Mouse (Mus musculus) spleen, adult 18-20 months (tissue): ENCODE results near the gene Cpeb4.
A peak's percentile ranks its signal among the peaks of the same experiment; 100 is the strongest.
"Not testable (repeated sequence)": the region's sequence is repeated elsewhere in the genome, so short reads cannot be mapped to it uniquely, and the experiment has no call there.

Experiments used
- DNase-seq, 2 experiments: peaks; one replicate each; pipeline ENCODE4 v3.0.0; 2022; ENCODE audit warnings: mixed read lengths in 2 of 2

Gene Cpeb4

DNA sequence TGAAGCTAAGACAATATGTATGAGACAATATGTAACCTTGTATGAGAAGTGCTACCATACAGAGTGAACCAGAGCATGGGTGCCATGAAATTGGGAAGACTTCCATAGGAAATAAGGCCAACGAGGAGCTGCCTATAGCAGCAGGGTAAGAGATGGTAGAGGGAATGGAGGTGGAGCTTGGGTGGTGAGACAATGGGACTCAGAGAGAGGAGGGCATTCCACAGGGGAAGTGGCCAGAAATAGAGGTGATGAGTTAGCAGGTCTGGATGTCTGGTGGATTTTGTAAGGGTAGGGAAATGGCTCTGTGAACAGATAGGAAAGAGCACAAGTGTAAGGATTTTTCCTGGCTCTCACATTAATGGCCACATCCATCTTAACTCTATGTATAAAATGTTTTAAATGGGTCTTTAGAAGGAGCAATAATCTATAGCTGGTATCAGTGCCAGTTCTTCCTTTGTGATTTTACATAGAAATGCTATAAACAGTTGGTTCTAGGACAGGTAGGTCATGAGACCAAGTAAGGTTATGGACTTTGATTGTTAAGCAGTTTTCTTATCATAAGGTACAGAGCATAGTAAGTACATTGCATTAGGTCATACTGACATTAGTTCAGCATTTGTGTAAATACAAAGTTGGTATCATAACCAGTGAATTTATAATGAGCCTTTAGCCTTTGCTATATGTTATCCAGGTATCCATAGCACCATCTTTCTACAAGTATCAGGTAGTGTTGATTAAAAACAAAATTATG, 30.4 kb downstream of the Cpeb4 start:
- no peak for DNase-seq

DNA sequence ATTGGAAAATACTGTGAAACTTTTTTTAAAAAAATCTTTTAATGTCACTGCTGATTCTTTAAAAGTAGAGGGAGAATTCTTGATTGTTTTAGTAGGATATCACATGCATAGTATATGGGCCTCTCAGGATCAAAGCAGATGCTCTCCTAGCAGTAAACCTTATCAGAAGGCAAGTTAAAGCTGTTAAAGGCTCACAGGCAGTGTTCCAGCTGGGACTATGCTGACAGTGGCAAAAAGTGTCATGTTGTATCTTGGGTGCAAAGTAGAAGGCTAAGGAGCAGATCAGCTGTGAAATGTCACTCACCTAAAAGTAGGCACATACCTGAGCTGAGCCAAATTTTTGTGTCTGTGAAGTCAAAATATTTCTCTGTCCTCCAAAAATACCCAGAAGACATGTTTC, 34.5 kb downstream of the Cpeb4 start:
- no peak for DNase-seq

DNA sequence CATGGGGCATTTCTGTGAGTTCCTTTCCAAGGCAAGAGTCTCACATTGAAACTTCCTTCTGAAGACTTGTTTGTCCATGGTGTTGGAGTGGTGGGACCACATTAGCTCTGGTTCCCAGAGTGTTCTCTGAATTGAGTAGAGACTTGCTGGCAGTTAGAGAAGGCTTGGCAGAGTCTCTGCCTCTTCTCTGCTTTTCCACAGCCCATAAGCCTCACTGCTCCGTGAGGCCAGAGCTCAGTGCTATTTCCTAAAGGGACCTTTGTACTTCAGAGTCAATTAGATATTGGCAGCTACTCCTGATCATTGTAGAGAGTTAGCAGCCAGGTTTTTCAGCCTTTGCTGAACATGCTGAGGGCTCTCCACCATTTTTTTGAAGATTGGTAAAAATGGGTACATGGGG, 35.6 kb downstream of the Cpeb4 start:
- no peak for DNase-seq

DNA sequence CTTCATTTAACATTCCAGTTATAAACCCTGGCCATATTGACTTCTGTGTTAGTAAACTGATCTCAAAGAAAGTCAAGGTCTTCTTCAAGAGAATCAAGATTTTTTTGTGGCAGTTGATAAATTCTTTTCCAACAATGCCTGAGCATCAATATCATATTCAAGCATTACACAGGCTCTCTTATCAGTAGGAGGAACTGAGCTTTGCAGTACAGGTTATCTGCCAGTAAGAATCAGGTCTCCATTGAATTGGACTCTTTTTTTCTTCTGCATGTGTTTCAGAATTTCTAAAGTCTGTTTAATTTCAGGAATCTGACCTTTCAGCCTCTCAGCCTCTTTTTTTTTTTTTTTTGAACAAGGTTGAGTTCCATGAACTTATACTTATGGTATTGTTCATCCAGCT, 40.9 kb downstream of the Cpeb4 start:
- no peak for DNase-seq

DNA sequence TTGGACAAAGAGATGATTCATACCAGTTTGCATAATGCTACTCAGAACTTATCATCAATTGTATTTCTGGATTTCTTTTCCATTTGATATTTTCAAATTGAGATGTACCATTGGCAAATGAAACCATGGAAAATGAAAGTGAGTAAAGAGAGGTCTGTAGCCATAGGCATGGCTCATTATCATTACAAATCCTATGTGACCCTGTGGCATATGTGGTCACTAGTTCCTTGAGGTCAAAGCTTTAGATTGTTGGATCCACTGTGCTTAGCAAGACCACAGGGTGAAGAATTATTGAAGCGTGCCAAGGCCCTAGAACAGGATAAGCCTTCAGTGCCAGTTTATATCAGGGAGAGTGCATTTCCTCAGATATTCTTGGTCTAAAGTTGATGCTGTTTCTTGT, 45.8 kb downstream of the Cpeb4 start:
- DNase-seq: no peak

DNA sequence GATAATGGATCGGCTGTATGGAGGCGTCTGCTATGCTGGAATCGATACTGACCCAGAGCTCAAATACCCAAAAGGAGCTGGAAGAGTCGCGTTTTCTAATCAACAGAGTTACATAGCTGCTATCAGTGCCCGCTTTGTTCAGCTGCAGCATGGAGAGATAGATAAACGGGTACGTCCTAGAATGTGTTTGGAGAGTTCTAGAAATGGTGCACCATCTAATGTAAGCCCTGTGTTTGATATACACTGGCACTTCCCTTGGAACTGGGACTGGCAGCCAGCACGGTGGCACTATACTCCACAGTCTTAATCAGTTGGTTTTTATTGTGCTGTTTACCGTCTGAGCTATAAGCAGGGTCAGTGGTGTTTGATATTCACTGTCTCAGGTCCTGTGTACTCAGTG, 58.0 kb downstream of the Cpeb4 start:
- DNase-seq: no peak

DNA sequence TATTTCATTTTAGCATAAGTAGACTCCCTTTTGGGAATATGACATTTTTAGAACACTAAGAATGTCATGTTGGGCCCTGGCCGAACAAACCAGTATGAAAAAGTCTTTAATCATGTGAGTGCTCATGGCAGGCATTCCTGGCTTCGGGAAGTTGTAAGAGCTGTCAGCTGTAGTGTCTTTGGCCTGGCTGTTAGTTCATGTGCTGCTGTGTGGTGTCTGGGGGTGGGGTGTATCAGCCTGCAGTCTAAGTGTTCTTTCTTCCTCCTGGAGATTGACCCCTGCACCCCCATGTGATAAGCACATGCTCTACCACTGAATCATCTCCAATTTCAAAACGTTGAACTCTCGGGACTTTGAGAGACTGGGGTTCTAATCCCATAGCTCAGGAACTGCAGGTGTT, 63.6 kb downstream of the Cpeb4 start:
- no peak for DNase-seq

DNA sequence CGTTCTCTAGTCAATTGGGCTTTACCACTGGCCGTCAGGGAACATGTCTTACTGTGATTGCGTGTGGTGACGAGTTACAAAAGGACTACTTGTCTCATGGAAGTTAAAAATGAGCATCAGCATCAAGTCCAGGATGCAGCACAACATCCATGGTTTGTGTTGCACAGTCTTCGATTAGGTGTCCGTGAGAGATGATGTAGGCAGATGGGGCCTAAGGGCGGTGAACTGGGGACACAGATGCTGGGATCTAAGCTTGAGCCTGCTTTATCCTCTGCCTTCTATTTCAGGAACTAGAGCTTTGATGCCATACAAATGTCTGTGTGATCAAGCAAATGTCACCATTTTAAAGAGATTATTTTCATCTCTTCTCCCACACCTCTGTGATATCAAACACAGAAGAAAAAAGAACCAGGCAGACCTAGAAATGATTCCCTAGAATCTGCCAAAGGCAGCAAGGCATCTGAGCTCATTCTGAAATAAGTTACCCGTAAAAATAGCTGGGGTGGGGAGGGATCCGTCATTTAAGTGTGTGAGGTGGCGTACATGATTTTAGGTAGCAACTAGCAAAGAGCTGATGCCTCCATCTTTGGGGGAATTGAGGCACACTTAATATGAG, 65.0 kb downstream of the Cpeb4 start:
- DNase-seq: no peak

DNA sequence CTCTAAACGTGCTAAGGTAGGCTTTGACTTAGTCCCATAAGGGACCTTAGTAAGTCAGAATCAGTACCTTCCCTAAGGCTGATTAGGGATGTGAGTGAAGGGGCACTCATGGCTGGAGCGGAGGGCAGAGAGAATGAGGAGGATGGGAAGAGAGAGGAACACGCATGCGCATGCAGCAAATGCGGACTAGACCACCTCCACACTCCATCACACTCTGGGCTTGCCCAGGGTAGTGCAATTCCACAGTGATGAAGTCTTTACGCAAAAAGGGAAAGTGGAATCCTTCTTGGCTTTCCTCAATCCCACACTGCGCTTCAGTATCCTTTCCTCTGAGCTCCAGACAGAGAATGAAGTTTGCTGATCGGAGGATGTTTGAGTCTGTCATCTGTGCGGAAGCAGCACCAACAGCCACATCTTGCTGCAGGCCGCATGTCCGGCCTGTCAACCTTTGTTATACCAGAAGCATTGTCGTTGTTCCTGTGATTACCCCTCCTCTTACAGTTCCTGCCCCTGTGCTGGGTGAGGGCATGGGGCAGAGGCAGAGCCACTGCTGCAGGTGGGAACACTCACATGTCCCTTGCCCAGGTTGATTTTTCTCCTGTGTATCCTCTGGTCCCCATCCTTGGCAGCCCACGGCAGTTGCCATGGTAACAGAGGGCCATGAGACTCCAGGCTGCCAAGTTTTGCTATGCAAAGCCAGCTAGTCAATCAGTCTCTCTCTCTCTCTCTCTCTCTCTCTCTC, 69.1 kb downstream of the Cpeb4 start:
- no peak for DNase-seq

DNA sequence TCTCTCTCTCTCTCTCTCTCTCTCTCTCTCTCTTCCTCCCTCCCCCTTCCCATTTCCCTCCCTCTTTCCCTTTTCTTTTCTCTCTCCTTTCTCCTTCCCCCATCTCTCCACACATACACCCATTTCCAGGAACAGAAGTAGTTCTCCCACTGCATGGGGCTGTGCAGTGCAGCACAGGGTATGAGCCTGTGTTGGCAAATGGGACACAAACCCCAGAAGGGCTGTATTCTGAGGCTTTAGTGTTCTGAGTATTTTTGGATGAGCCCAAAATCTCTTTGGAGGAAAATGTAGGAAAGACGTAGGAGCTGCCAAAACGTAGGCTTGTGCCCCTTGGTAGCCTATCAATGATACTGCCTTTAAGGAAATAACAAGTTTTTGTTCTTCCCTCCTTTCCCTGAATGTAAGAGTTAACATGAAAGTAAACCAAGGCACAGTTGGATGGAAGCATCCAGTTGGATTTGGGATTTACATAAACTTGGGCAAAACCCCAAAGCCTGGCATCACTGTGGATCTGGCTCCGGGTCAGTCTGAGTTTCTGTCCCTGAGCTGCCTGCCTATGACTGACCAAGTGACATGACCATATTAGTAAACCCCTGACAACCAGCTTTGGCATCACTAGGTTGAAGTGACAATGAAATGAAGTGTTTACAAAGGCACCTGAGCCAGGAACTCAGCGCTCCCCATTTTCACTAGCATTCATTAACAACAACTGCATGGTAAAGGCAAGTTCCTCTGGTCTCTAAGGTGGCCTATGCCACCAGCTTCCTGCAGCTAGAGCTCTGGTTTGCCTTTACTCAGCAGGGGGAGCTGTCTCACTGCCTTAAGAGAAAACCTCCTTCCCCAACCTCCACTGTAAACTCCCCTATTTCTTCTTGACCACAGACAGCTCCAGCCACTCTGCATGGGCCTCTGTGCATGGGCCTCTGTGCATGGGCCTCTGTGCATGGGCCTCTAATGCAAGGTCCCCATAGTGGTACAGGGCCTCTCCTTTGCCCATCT, 69.9 kb downstream of the Cpeb4 start:
- DNase-seq: no peak

DNA sequence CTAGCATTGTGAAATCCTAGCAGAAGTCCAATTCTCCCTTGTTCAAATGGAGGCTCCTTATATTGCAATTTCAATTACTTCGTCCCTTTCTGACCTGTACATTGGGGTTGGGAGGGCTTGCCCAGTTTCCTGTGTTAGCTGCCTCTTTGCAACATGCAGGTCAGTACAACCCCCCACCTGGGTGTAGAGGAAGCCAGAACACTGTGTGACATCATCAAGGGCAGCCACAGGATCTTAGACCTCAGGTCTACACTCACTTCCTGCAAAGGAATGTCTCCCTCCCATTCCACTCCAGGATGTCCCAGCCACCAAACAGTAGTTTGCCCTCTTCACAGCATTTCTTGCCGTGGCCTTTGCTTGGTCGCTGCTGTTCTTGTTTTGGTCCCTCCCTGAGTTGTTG, 73.5 kb downstream of the Cpeb4 start:
- no peak for DNase-seq

DNA sequence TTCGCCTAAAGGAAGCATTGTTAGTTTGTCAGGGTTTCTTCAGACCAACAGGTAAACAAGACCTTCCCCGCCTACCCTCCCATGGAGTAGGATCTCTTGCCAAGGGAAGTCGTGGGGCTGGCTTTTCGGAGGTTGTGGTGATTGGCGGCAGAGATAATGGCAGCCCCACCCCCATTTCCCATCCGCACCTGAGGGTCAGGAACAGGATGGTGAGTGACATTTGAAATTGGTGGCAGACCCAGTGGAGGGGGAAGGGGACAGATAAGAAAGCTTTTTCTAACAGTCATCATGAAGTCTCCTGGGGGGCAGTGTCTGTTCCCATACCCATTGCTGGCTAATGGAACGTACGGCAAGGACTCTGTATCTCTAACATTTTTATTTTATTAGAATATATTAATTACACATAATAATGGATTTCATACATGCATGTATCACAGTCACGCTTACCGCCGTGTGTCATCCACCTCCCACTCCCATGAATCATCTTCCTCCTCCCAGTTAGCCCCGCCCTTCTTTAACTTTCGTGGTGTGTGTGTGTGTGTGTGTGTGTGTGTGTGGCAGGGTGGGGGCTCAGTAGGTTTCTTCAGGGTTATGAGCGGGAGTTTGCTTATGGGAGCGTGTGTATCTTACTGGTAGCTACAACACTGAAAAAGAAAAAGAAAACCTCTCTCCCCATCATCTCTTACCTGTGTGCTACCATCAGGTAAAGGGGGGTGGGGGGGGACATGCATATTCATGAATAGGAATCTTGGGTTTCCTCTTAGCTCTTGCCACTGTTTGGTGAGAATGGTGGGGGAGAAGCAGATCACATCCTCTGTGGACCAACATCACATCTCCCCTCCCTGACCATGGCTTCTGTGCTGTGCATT, 76.7 kb downstream of the Cpeb4 start:
- DNase-seq: no peak

DNA sequence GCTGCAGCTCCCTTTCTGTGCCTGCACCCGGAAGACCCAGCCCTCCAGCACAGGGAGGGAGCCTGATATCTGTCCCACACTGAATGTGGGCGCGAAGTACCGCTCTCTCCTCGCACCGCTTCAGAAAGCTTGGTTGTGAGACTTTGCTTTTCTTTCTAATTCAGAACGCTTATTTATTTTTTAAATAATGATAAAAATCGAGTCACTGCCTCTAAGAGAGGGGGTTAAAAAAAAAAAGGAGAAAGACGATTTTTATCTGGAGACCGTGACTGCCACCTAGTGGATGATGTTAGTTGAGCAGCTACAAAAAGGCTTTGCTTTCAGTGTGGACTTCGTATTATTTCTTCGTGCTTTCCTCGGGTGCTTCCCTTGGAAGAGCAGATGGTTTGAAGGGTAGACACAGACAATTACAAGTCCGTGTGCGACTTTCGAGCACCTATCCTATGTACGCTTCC, 77.3 kb downstream of the Cpeb4 start:
- DNase-seq: peak; percentile 11 to 54

DNA sequence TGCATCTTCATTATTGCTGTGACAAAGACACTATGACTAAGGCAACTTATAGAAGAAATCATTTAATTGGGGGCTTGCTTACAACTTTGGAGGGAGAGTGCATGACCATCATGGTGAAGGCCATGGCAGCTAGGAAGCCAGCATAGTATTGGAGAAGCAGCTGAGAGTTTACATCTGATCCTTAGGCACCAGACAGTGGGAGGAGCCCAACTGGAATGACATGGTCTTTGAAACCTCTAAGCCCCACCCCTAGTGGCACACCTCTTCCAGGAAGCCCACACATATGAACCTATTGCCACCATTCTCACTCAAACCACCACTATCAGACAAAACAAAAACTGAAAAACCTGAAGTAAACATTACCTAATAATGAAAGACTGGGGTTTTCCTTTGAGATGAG, 88.1 kb downstream of the Cpeb4 start:
- no peak for DNase-seq

DNA sequence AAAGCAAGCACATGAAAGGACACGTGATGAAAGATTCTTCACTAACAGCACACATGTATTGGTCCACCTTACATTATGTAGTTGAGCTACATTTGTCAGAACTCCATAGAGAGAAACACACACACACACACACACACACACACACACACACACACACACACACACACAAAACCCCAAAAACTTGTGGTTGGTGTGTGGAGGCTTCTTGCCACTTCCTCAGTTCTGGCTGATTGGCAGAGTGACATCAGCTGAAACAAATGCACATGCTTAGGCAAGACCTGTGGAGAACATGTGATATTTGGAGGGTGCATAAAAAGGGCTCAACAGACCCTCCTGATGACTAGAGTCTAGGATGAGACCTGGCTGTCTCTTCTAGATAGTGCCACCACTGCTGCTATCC, 92.0 kb downstream of the Cpeb4 start:
- DNase-seq: no peak

DNA sequence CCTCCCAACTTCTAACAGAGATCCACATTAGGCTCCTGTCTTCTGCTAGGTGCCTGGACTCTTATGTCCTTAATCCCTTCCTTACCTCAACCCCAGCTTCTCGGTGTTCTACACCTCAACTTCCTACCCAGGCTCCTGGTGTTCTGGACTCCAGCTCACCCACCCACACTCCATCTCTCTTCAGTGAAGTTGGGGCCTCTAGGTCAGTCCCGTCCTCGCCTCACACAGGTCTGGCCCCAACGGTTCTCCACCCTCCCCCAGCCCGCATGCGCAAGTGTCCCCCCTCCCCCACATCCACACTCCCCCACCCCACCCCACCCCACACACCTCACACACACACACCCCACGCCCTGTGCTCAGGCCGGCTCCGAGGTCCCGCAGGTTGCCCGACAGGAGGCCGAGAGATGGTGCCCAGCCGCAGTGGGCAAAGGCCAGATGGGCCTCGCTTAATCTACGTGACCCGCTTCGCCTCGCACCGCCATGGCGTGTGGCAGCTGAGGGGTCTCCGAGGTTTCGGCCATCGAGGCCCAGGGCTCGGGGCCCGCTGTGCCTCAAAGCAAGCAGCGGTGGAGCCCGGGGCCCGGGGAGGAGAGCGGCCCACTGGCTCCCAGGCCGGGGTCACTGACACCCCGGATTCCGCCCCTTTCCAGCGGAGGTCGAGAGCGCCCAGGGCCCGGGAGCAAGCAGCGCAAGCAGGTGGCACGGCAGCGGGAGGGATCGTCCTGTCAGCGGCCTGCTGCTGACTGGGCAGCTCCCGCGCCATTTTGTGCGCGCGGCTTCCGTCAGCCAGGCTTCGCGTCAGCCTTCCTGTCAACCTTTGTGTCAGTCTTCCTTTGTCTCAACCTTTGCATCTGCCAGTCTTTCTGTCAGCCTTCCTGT, 93.5 kb downstream of the Cpeb4 start, which contains the start of gene 4930524B15Rik:
Gene 4930524B15Rik, plus strand, starts transcription at position 337 of the 879 bp plus-strand sequence.
- no peak for DNase-seq

DNA sequence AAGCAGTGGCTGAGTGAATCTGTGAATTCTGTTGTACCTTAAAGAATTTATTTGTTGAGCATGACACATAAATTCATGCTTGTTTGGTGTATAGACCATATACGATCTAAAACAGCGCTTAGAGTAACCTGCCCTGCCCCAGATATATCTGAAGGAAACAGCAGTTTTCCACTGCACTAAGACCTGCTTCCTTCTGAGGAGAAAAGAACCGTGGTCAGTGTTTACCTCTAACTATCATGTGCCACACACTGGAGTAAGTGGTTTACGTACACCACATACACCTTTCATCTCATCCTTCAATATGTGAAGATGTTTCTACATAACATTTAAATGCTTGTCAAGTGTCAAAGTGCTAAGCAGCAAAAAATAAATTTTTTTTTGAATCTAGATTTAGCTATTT, 102.1 kb downstream of the Cpeb4 start:
- no peak for DNase-seq

DNA sequence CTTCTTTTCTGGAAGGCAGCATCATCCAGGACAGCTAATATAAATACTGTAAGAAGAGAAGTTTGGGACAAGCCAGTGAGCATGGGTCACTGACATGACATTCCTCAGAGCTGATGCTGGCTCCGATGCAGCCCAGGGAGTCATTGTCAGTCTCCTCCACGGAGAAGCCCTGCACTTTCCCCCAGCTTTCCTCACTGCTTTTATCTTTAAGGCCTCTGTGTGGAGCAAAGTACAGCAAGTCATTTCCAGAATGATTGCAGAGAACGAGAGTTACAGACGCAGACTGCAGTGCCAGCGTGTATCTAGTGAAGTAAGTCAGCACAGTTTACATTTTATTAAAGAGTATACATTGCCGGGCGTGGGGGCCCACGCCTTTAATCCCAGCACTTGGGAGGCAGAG, 102.8 kb downstream of the Cpeb4 start:
- no peak for DNase-seq

DNA sequence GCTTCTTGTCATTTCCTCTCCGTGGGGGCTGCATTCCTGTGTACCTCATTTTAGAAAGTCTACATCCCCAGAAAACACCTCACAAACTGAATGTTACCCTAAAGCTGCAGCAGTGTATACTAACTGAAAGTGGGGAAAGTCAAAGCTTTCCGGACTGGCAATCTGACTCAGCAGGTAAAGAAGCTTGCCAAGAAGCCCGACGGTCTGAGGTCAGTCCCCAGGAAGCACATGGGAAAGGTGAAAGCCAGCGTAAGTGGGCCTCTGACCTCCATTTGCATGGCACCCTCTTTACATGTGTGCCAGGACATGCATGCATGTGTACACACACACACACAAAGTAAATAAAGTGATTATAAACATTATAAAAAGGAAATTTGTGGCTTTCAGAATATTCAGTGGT, 103.7 kb downstream of the Cpeb4 start:
- DNase-seq: no peak

DNA sequence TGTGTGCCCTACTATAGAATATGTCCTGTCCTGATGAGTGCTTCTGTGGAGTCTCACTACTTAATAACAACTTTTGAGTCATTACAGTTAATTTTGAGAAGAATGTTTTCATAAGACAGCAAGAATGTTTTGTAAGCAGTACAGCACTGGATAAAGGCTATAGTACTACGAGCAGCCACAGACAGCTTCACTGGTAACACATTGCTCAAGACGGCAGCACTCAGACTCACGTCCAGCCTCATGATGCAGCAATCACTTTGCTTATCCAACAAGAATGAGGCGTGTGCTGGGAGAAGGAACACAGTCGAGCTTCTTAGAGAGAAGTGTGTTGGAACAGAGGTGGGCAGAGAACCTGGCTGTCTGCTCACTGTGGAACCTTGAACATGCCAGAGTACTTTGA, 104.1 kb downstream of the Cpeb4 start:
- no peak for DNase-seq

DNA sequence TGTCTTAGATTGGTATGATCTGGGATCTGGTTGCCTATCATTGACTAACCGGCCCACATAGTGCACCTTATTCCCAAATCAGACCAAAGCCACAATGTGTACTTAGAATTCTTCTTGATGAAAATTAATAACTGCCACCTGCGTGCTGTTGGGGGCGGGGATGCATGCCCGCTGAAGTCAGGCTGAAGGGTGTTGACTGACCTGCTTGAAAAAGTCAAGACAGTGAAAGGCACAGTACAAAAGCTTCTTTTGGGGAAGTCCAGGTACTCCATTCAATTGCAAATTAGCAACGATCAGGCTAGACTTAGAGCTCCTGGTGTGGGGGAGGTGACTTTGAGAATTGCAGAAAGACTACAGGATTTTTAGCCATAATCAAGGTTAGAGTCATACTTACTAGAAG, 108.1 kb downstream of the Cpeb4 start:
- not testable (repeated sequence) for DNase-seq
